Mouse (Mus musculus) CH12.LX (cell line): ENCODE measurements at regions not wholly inside any gene's neighbourhood (a gene's known extent, or its start where the extent isn't known, plus 50 kb on each side); places are given as distances from the start of the nearest gene placed in this dataset.

Source experiments
- CHD1 ChIP-seq: IDR thresholded peaks from 2 replicates; pipeline ENCODE4 v1.6.1; 2012; ENCODE audit warnings: low read depth, low read length, improper control_type of control experiment, inconsistent platforms
- CHD2 ChIP-seq: IDR thresholded peaks from 2 replicates; pipeline ENCODE4 v1.6.1; 2011; ENCODE audit warnings: low read length, improper control_type of control experiment
- CTCF ChIP-seq, 2 experiments: IDR thresholded peaks in 1 of 2; conservative IDR thresholded peaks in 1 of 2; 2 replicates each; pipeline ENCODE4 v1.5.1; 2011 to 2012; ENCODE audit warnings: low read depth in 2 of 2, low read length in 2 of 2, improper control_type of control experiment in 1 of 2, inconsistent platforms in 1 of 2, mild to moderate bottlenecking in 1 of 2, moderate library complexity in 1 of 2
- ELF1 ChIP-seq: IDR thresholded peaks from 2 replicates; pipeline ENCODE4 v1.6.1; 2014; ENCODE audit warnings: low read depth, mild to moderate bottlenecking, inconsistent platforms, low read length, improper control_type of control experiment
- JUN ChIP-seq: IDR thresholded peaks from 2 replicates; pipeline ENCODE4 v1.6.1; 2011; ENCODE audit warnings: low read depth, mild to moderate bottlenecking, low read length, improper control_type of control experiment, moderate library complexity; ENCODE audit not compliant: insufficient read depth
- KAT2A ChIP-seq: IDR thresholded peaks from 2 replicates; pipeline ENCODE4 v1.6.1; 2012; ENCODE audit warnings: low read length, improper control_type of control experiment, inconsistent platforms; ENCODE audit not compliant: insufficient replicate concordance
- MXI1 ChIP-seq: IDR thresholded peaks from 2 replicates; pipeline ENCODE4 v1.6.1; 2011; ENCODE audit warnings: mild to moderate bottlenecking, low read depth, low read length, improper control_type of control experiment
- NELFE ChIP-seq: IDR thresholded peaks from 2 replicates; pipeline ENCODE4 v1.6.1; 2011; ENCODE audit warnings: low read depth, low read length, improper control_type of control experiment
- NRF1 ChIP-seq: IDR thresholded peaks from 2 replicates; pipeline ENCODE4 v1.6.1; 2014; ENCODE audit warnings: low read depth, mild to moderate bottlenecking, inconsistent platforms, low read length, improper control_type of control experiment, moderate library complexity
- POLR2A ChIP-seq: IDR thresholded peaks from 2 replicates; pipeline ENCODE4 v1.6.1; 2011; ENCODE audit warnings: low read depth, mild to moderate bottlenecking, improper control_type of control experiment, low read length
- USF1 ChIP-seq: IDR thresholded peaks from 2 replicates; pipeline ENCODE4 v1.6.1; 2014; ENCODE audit warnings: low read depth, mild to moderate bottlenecking, inconsistent platforms, low read length, improper control_type of control experiment
- ZMIZ1 ChIP-seq: IDR thresholded peaks from 2 replicates; pipeline ENCODE4 v1.6.1; 2012; ENCODE audit warnings: low read depth, mild to moderate bottlenecking, inconsistent platforms, low read length, improper control_type of control experiment

DNA sequence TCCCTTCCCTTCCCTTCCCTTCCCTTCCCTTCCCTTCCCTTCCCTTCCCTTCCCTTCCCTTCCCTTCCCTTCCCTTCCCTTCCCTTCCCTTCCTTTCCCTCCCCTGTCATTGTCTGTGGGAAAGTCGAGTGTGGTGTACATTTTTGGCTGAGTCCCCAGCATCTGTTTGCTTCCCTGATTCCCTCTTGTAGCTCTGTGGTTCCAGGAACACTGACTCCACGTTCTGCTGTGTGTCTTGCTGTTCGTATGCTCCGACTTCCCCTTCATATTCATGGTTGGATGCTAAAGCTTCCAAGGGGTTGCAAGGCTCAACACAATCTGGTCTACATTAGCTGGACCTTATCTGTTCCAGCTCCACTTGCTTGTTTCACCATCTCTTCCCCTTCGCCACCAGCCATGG is 150.2 kb upstream of the Lrig1 start:
- no peak for TF ChIP-seq KAT2A
- no peak for TF ChIP-seq USF1
- no peak for TF ChIP-seq POLR2A
- TF ChIP-seq ELF1, result no peak
- no peak for TF ChIP-seq JUN
- no peak for TF ChIP-seq CTCF (conservative IDR thresholded peaks at IDR 0.05 in 1 of 2, IDR thresholded peaks at IDR 0.05 in 1 of 2; ENCODE audit: low read depth in 2 of 2, low read length in 2 of 2)
- TF ChIP-seq CHD1, result no peak
- TF ChIP-seq CHD2, result no peak
- TF ChIP-seq ZMIZ1, result no peak
- TF ChIP-seq NELFE, result no peak
- no peak for TF ChIP-seq NRF1
- no peak for TF ChIP-seq MXI1
